Mouse (Mus musculus): ENCODE measurements around the gene Sbds.

The Sbds gene

GRCm38 (mm10) chr5:130197454-130197853 lies 57.9 kb downstream of the Sbds start:
- DNase-seq, result no peak

DNA sequence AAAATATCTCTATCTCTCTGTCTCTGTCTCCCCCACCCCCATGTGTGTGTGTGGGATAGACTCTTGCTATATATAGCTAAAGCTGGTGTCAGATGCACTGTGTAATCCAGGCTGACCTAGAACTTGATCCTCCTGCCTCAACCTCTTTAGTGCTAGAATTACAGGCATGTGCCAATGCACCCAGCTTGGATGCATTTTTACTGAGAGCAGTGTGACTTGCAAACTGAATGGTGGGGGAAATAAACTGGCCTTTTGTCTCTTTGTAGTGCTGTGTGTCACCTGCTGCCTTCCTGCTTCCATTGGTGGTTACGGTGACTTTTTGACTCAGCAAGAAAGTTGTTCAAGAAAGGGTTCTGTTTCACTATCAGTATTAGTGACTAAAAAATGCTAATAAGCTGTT lies 59.0 kb downstream of the Sbds start:
- DNase-seq, result no peak

Data from kidney, postnatal 25 days (tissue).